Mouse (Mus musculus): ENCODE results near the gene Sord.

DNA sequence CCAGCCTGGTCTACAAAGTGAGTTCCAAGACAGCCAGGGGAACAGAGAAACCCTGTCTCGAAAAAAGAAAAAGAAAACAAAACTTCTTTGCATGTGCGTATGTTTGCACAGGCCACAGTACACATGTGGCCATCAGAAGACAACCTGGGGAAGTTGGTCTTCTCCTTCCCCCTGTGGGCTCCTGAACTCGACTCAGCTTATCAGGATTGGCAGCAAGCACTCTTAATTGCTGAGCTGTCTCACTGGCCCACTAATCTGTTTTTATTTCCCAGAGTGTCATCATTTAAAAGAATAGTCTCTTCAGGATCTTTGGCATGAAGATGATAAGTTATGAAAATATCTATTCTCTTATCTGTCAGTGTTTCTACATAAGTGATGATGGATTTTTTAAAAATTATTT lies 42.7 kb upstream of the Sord start:
- TF ChIP-seq CTCF (IDR thresholded peaks at IDR 0.05; ENCODE audit: borderline replicate concordance, insufficient read depth, low read length), result no peak
- no peak for TF ChIP-seq POLR2A (IDR thresholded peaks at IDR 0.05; ENCODE audit: low read depth, low read length)
